Mouse (Mus musculus): Measurements from ENCODE around the gene Vdac2. TPM values are rescaled to one million over a fixed set of nuclear protein-coding genes. Genes with fewer than 3 reads are reported as not detected.

Gene Vdac2
- polyA plus RNA-seq, 1 experiment, result 230 TPM

GRCm38 (mm10) chr14:21849524-21850418, 24.7 kb downstream of the Vdac2 start:
- 87% methylated on average over 13 of the region's 13 CpGs for WGBS
- DNase-seq (ENCODE audit: low read depth, low spot score), result no peak

- 91% methylated on average over 24 of the region's 24 CpGs for WGBS
Measured at GRCm38 (mm10) chr14:21850419-21851127, 25.5 kb downstream of the Vdac2 start.

GRCm38 (mm10) chr14:21851996-21852791, 27.2 kb downstream of the Vdac2 start:
- no peak for DNase-seq (ENCODE audit: low read depth, low spot score)
- WGBS, result 55% methylated on average over 16 of the region's 16 CpGs

More at GRCm38 (mm10) chr14:21850419-21851127, 25.5 kb downstream of the Vdac2 start:
- no peak for DNase-seq (ENCODE audit: low read depth, low spot score)

GRCm38 (mm10) chr14:21853456-21854109, 28.5 kb downstream of the Vdac2 start:
- WGBS, result 6% methylated on average over 17 of the region's 17 CpGs
- no peak for DNase-seq (ENCODE audit: low read depth, low spot score)

- 51% methylated on average over 9 of the region's 9 CpGs for WGBS
- DNase-seq (ENCODE audit: low read depth, low spot score), result no peak
Measured at GRCm38 (mm10) chr14:21854271-21854670, 29.2 kb downstream of the Vdac2 start.

GRCm38 (mm10) chr14:21855961-21856360, 30.9 kb downstream of the Vdac2 start:
- no peak for DNase-seq (ENCODE audit: low read depth, low spot score)
- WGBS, result 85% methylated on average over 3 of the region's 3 CpGs

GRCm38 (mm10) chr14:21856886-21857285, 31.8 kb downstream of the Vdac2 start:
- WGBS, result 93% methylated on average over 14 of the region's 14 CpGs
- no peak for DNase-seq (ENCODE audit: low read depth, low spot score)

GRCm38 (mm10) chr14:21866291-21866690, 41.3 kb downstream of the Vdac2 start:
- 25% methylated on average over 7 of the region's 7 CpGs for WGBS
- no peak for DNase-seq (ENCODE audit: low read depth, low spot score)

GRCm38 (mm10) chr14:21866816-21867215, 41.8 kb downstream of the Vdac2 start:
- WGBS, result 54% methylated on average over 7 of the region's 7 CpGs
- DNase-seq (ENCODE audit: low read depth, low spot score), result no peak

- 75% methylated on average over 2 of the region's 2 CpGs for WGBS
- no peak for DNase-seq (ENCODE audit: low read depth, low spot score)
Measured at GRCm38 (mm10) chr14:21890430-21890829, 65.4 kb downstream of the Vdac2 start.

GRCm38 (mm10) chr14:21891581-21892340, 66.7 kb downstream of the Vdac2 start:
- WGBS, result 22% methylated on average over 15 of the region's 15 CpGs
- no peak for DNase-seq (ENCODE audit: low read depth, low spot score)

GRCm38 (mm10) chr14:21892341-21892659, 67.3 kb downstream of the Vdac2 start:
- no peak for DNase-seq (ENCODE audit: low read depth, low spot score)
- WGBS, result 66% methylated on average over 6 of the region's 6 CpGs

Other genes with a start within 250 kb of the Vdac2 start
- not detected in 2 replicates for gene Dupd1, start 110.7 kb upstream of the Vdac2 start, polyA plus RNA-seq (2012; rRNA removed)
- 7.0 and 27.8 TPM in 2 replicates for gene Samd8, start 74.7 kb upstream of the Vdac2 start, polyA plus RNA-seq (2012; rRNA removed)
- 0.22 and 1.2 TPM in 2 replicates for gene Dusp13, start 74.1 kb upstream of the Vdac2 start, polyA plus RNA-seq (2012; rRNA removed)
- 53.3 and 71.5 TPM in 2 replicates for gene Comtd1, start 23.7 kb downstream of the Vdac2 start, polyA plus RNA-seq (2012; rRNA removed)
- 6.8 and 7.0 TPM in 2 replicates for gene Zfp503, start 164.4 kb downstream of the Vdac2 start, polyA plus RNA-seq (2012; rRNA removed)
- 0.12 and 0.78 TPM in 2 replicates for gene Lrmda, start 194.5 kb downstream of the Vdac2 start, polyA plus RNA-seq (2012; rRNA removed)

All from large intestine, adult 2 months (tissue).